12 mouse cellular contexts compared by ENCODE assay signal in the genomic region with DNA sequence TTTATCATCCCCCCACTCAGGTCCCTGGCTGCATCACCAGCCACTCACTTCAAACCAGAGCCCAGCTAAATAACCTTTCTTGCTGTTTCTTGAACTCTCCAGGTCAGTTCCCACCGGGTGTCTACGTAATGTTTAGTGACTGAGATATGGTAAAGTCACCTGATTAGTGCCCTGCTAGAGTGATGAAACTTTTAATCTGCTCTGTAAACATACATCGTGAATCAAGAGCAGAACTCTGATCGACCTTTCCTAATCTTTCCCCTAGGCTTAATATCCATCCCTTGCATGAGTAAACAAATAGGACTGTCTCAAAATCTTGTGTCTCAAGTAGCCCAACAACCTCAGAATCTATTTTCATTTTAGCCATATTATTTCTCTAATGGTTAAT. TPM values are rescaled to one million over a fixed set of nuclear protein-coding genes. Genes with fewer than 3 reads are reported as not detected.
A peak's percentile ranks its signal among the peaks of the same experiment; 100 is the strongest.
DNase-seq lines count a peak whose midpoint lies in the region; ATAC-seq lines count a peak whose summit lies in the region.
"Had no signal": no experiment of that assay in that cellular context is flagged by ENCODE, and none has a peak within 500 bp of the region (broad histone marks: within the 10 kb centered on the region; RNA-seq: fewer than 3 reads in every experiment).

No protein-coding gene starts in this region.

- peak overlapping the region; percentile 67; the same call in 1 of the 2 replicates for H3K4me3 ChIP-seq in heart, embryonic 15.5 days
- peak overlapping the region; percentile 89; the same call in 1 of the 2 replicates for H3K4me3 ChIP-seq in brown adipose tissue, adult 24 weeks (ENCODE audit: insufficient read depth, low read depth, low read length)
- peak overlapping the region; percentile 69 for H3K4me3 ChIP-seq in liver, embryonic 13.5 days (replicated peaks)

- 0 out of 2 replicates have a peak overlapping the region, but pooled peaks have one; percentile 65 for H3K9ac ChIP-seq in heart, embryonic 15.5 days
- peak overlapping the region; percentile 74 for H3K9ac ChIP-seq in liver, embryonic 13.5 days

- 20% methylated on average over 4 of the region's 4 CpGs for WGBS in heart, embryonic 15.5 days
- 45% methylated on average over 4 of the region's 4 CpGs for WGBS in liver, embryonic 13.5 days (ENCODE audit: insufficient replicate concordance)

- H3K4me1 ChIP-seq in heart, embryonic 15.5 days (replicated peaks): peaks cover 16% of the 10 kb centered on the region
- peaks cover 2% of the 10 kb centered on the region; the same call in 1 of the 2 replicates for H3K4me1 ChIP-seq in brown adipose tissue, adult 24 weeks (ENCODE audit: control insufficient read depth, insufficient read depth, insufficient read length, low read length)
- peaks cover 25% of the 10 kb centered on the region for H3K4me1 ChIP-seq in liver, embryonic 13.5 days (replicated peaks)

- H3K4me2 ChIP-seq in heart, embryonic 15.5 days: peak overlapping the region; percentile 65
- H3K4me2 ChIP-seq in liver, embryonic 13.5 days: peak overlapping the region; percentile 80

- peak overlapping the region; percentile 94; the same call in 1 of the 2 replicates for H3K27ac ChIP-seq in heart, embryonic 15.5 days
- 0 out of 2 replicates have a peak overlapping the region, but pooled peaks have one; percentile 26 for H3K27ac ChIP-seq in brown adipose tissue, adult 24 weeks (replicated peaks; ENCODE audit: low read depth, low read length)
- H3K27ac ChIP-seq in liver, embryonic 13.5 days: no peak overlapping the region; the same call in 1 of the 2 replicates

- no peak for ATAC-seq in heart, embryonic 15.5 days (replicated peaks; ENCODE audit: insufficient number of reproducible peaks, insufficient read depth, low FRiP score, low read depth)
- ATAC-seq in liver, embryonic 13.5 days (ENCODE audit: low read depth): no peak

- no peaks in the 10 kb centered on the region; the same call in 1 of the 2 replicates for H3K36me3 ChIP-seq in heart, embryonic 15.5 days
- H3K36me3 ChIP-seq in liver, embryonic 13.5 days: 0 out of 2 replicates have a peak, but pooled peaks cover 4% of the 10 kb centered on the region
- H3K36me3 ChIP-seq: G1E had no signal

- no peaks in the 10 kb centered on the region for H3K27me3 ChIP-seq in heart, embryonic 15.5 days
- H3K27me3 ChIP-seq in liver, embryonic 13.5 days: no peaks in the 10 kb centered on the region

- H3K9me3 ChIP-seq in heart, embryonic 15.5 days (replicated peaks): no peaks in the 10 kb centered on the region
- no peaks in the 10 kb centered on the region for H3K9me3 ChIP-seq in liver, embryonic 13.5 days (replicated peaks)
- H3K9me3 ChIP-seq: G1E had no signal

- no peak for DNase-seq in heart, adult 18-20 months
- DNase-seq in 3T3-L1 (ENCODE audit: low read depth, low spot score): peak; percentile 14
- no peak for DNase-seq in liver, embryonic 13.5 days
- DNase-seq in layer of hippocampus, postnatal 14 days (ENCODE audit: low spot score in 2 of 2): no peak
- DNase-seq in spleen, postnatal 10 days (ENCODE audit: low spot score in 2 of 2): no peak
- DNase-seq in cerebellum, postnatal 4 days (ENCODE audit: low spot score in 2 of 2): no peak
- DNase-seq: cerebellum, postnatal 36 days; kidney, postnatal 14 days; spleen, adult 18-20 months had no signal

RNA-seq across cellular contexts. Expression of a gene that starts 1.5 kb away (rescaled TPM):
- polyA plus RNA-seq in heart, embryonic 15.5 days (2015; fragmentation: Nextera tagmentation; extraction: Ambion mirVana): 28.5 and 28.7 TPM in 2 replicates
- 10 to 100 TPM; 38.3 to 41.5 TPM for total RNA-seq in heart, adult 18-20 months (2021)
- 33.8 and 34.4 TPM in 2 replicates for polyA plus RNA-seq in brown adipose tissue, adult 24 weeks (2012; ENCODE audit: insufficient read depth, insufficient read length, missing spikeins)
- polyA plus RNA-seq in liver, embryonic 13.5 days (2015; fragmentation: Nextera tagmentation; extraction: Ambion mirVana): 23.7 and 28.4 TPM in 2 replicates
- 1 to 10 TPM; 5.3 to 7.1 TPM for total RNA-seq in layer of hippocampus, postnatal 14 days (2021)

RNA-seq across cellular contexts. Expression of a gene that starts 36.1 kb away (rescaled TPM):
- 8.3 and 11.0 TPM in 2 replicates for polyA plus RNA-seq in heart, embryonic 15.5 days (2015; fragmentation: Nextera tagmentation; extraction: Ambion mirVana)
- total RNA-seq in heart, adult 18-20 months (2021): 1 to 10 TPM; 6.8 to 7.2 TPM
- polyA plus RNA-seq in brown adipose tissue, adult 24 weeks (2012; ENCODE audit: insufficient read depth, insufficient read length, missing spikeins): 7.0 and 11.0 TPM in 2 replicates
- polyA plus RNA-seq in liver, embryonic 13.5 days (2015; fragmentation: Nextera tagmentation; extraction: Ambion mirVana): 11.6 and 12.5 TPM in 2 replicates
- total RNA-seq in layer of hippocampus, postnatal 14 days (2021): 1 to 10 TPM; 7.7 to 8.2 TPM

RNA-seq across cellular contexts. Expression of a gene that starts 36.6 kb away (rescaled TPM):
- 57.2 and 59.2 TPM in 2 replicates for polyA plus RNA-seq in heart, embryonic 15.5 days (2015; fragmentation: Nextera tagmentation; extraction: Ambion mirVana)
- 100 to 1,000 TPM; 124 to 127 TPM for total RNA-seq in heart, adult 18-20 months (2021)
- polyA plus RNA-seq in brown adipose tissue, adult 24 weeks (2012; ENCODE audit: insufficient read depth, insufficient read length, missing spikeins): 60.1 and 80.3 TPM in 2 replicates
- polyA plus RNA-seq in liver, embryonic 13.5 days (2015; fragmentation: Nextera tagmentation; extraction: Ambion mirVana): 14.2 and 14.3 TPM in 2 replicates
- 10 to 100 TPM; 45.3 to 49.5 TPM for total RNA-seq in layer of hippocampus, postnatal 14 days (2021)
